Mouse (Mus musculus) cerebellum, postnatal 10 days (tissue): ENCODE results near the gene Edc3.

Experiments
- DNase-seq, 2 experiments: peaks; one replicate each; pipeline ENCODE4 v3.0.0; 2021; ENCODE audit warnings: mixed read lengths in 2 of 2

Gene Edc3

GRCm38 (mm10) chr9:57762563-57762991 lies 54.2 kb downstream of the Edc3 start:
- peak; percentile 86 for DNase-seq

GRCm38 (mm10) chr9:57764147-57764973 lies 56.0 kb downstream of the Edc3 start:
- peak; percentile 89 to 91 for DNase-seq

- peak; percentile 97 to 98 for DNase-seq
Observed at GRCm38 (mm10) chr9:57764974-57765363, 56.6 kb downstream of the Edc3 start.

- DNase-seq, result peak; percentile 87 to 88
Observed at GRCm38 (mm10) chr9:57765364-57766351, 57.3 kb downstream of the Edc3 start, which contains the start of gene Clk3. Clk3 (minus strand) TSS chr9:57765860.

GRCm38 (mm10) chr9:57766431-57766830 lies 58.1 kb downstream of the Edc3 start:
- DNase-seq, result no peak

GRCm38 (mm10) chr9:57767231-57767630 lies 58.9 kb downstream of the Edc3 start:
- no peak for DNase-seq

GRCm38 (mm10) chr9:57769539-57770069 lies 61.3 kb downstream of the Edc3 start:
- DNase-seq, result peak in 1 of 2 experiments; percentile 9

- DNase-seq, result no peak
Observed at GRCm38 (mm10) chr9:57770214-57770613, 61.9 kb downstream of the Edc3 start.

GRCm38 (mm10) chr9:57770836-57771235 lies 62.5 kb downstream of the Edc3 start:
- peak in 1 of 2 experiments; percentile 0 for DNase-seq

GRCm38 (mm10) chr9:57773754-57774153 lies 65.4 kb downstream of the Edc3 start:
- no peak for DNase-seq

GRCm38 (mm10) chr9:57774168-57774567 lies 65.8 kb downstream of the Edc3 start:
- no peak for DNase-seq

- no peak for DNase-seq
Observed at GRCm38 (mm10) chr9:57775026-57775425, 66.7 kb downstream of the Edc3 start.

GRCm38 (mm10) chr9:57775736-57776135 lies 67.4 kb downstream of the Edc3 start:
- peak; percentile 52 to 74 for DNase-seq

GRCm38 (mm10) chr9:57782656-57783055 lies 74.3 kb downstream of the Edc3 start:
- no peak for DNase-seq

- no peak for DNase-seq
Observed at GRCm38 (mm10) chr9:57789733-57790132, 81.4 kb downstream of the Edc3 start.

- DNase-seq, result no peak
Observed at GRCm38 (mm10) chr9:57797456-57797855, 89.1 kb downstream of the Edc3 start.

GRCm38 (mm10) chr9:57798725-57799253 lies 90.4 kb downstream of the Edc3 start:
- no peak for DNase-seq

- DNase-seq, result no peak
Observed at GRCm38 (mm10) chr9:57800325-57800975, 92.1 kb downstream of the Edc3 start.
